Mouse (Mus musculus) bone marrow macrophage, adult 2 months (primary cell): ENCODE results near the gene Stoml3.

Experiments
- CTCF ChIP-seq: IDR thresholded peaks from 2 replicates; pipeline ENCODE4 v1.5.1; 2012; ENCODE audit warnings: low read depth, mild to moderate bottlenecking, low read length, moderate library complexity
- POLR2A ChIP-seq: IDR thresholded peaks from 2 replicates; pipeline ENCODE4 v1.6.1; 2012; ENCODE audit warnings: mild to moderate bottlenecking, low read depth, low read length, borderline replicate concordance

DNA sequence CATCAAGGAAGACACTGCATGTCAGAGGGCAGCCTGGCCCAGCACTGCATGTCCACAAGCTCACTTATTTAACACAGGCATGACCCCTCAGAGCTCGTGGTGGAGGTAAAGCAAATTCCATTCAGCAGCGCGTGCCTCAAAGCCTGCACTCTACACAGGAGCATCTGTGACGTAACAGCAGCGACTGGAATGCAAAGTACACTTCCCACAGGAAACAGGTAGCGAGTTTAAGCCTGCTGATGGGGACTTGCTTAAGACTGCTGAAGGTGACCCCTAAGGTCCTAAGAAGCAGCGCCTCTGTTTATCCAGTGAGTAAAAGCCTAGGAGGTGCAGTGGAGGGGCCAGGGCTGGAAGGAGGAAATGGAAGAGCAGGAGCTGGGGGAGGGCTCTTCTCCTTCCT lies 33.5 kb upstream of the Stoml3 start:
- TF ChIP-seq CTCF: no peak
- no peak for TF ChIP-seq POLR2A
